Mouse (Mus musculus) urinary bladder, adult 2 months (tissue): Measurements from ENCODE around the gene Pus10. TPM values are rescaled to one million over a fixed set of nuclear protein-coding genes. Genes with fewer than 3 reads are reported as not detected.

Experiments
- DNase-seq: peaks from one replicate; pipeline ENCODE4 v3.0.0; 2022; ENCODE audit warnings: low spot score
- polyA plus RNA-seq: library from polyadenylated mRNA; depleted of rRNA; stranded (reverse); fragments of >200 nt; gene quantifications from 2 replicates; pipeline ENCODE4 v1.2.3, GENCODE M21; 2012; rRNA removed

Gene Pus10
- polyA plus RNA-seq, result 11.0 and 11.2 TPM in 2 replicates

GRCm38 (mm10) chr11:23665311-23665786 is at the start of gene Pus10:
Gene Pus10 (plus strand): TSS chr11:23665674.
- DNase-seq, result no peak

GRCm38 (mm10) chr11:23618995-23619394 is 46.5 kb upstream of the Pus10 start:
- no peak for DNase-seq

- DNase-seq, result no peak
These were observed 34.8 kb upstream of the Pus10 start for GRCm38 (mm10) chr11:23630664-23631063.

GRCm38 (mm10) chr11:23632945-23633878 is 32.3 kb upstream of the Pus10 start, which contains the start of gene 0610010F05Rik:
Gene 0610010F05Rik (minus strand): TSS chr11:23633639.
- DNase-seq, result peak; percentile 67

- DNase-seq, result no peak
These were observed 31.6 kb upstream of the Pus10 start for GRCm38 (mm10) chr11:23633879-23634215.

GRCm38 (mm10) chr11:23634573-23634972 is 30.9 kb upstream of the Pus10 start:
- no peak for DNase-seq

GRCm38 (mm10) chr11:23647431-23647830 is 18.0 kb upstream of the Pus10 start:
- DNase-seq, result no peak

- DNase-seq, result no peak
These were observed 17.6 kb upstream of the Pus10 start for GRCm38 (mm10) chr11:23647835-23648234.

- DNase-seq, result no peak
These were observed 11.8 kb upstream of the Pus10 start for GRCm38 (mm10) chr11:23653666-23654065.

- DNase-seq, result no peak
These were observed 7.7 kb upstream of the Pus10 start for GRCm38 (mm10) chr11:23657791-23658190.

- DNase-seq, result no peak
These were observed 1.2 kb upstream of the Pus10 start for GRCm38 (mm10) chr11:23664232-23664631.

GRCm38 (mm10) chr11:23665798-23666501 is 476 bp downstream of the Pus10 start, which contains the start of gene Pex13:
Gene Pex13 (minus strand): TSS chr11:23665959.
- peak; percentile 87 for DNase-seq

- no peak for DNase-seq
These were observed 1.1 kb downstream of the Pus10 start for GRCm38 (mm10) chr11:23666526-23666925.

GRCm38 (mm10) chr11:23667128-23667527 is 1.7 kb downstream of the Pus10 start:
- DNase-seq, result no peak

GRCm38 (mm10) chr11:23672256-23672749 is 6.8 kb downstream of the Pus10 start:
- DNase-seq, result no peak

GRCm38 (mm10) chr11:23676100-23676499 is 10.6 kb downstream of the Pus10 start:
- no peak for DNase-seq

GRCm38 (mm10) chr11:23679044-23679642 is 13.7 kb downstream of the Pus10 start:
- no peak for DNase-seq

GRCm38 (mm10) chr11:23680435-23680950 is 15.0 kb downstream of the Pus10 start:
- no peak for DNase-seq

GRCm38 (mm10) chr11:23682561-23682960 is 17.1 kb downstream of the Pus10 start:
- no peak for DNase-seq

- no peak for DNase-seq
These were observed 21.2 kb downstream of the Pus10 start for GRCm38 (mm10) chr11:23686671-23687070.

- no peak for DNase-seq
These were observed 22.6 kb downstream of the Pus10 start for GRCm38 (mm10) chr11:23688060-23688459.

- DNase-seq, result no peak
These were observed 27.8 kb downstream of the Pus10 start for GRCm38 (mm10) chr11:23693286-23693685.
